Mouse (Mus musculus) hindbrain, embryonic 12.5 days (tissue): ENCODE measurements around the gene Cbx4. TPM values are rescaled to one million over a fixed set of nuclear protein-coding genes. Genes with fewer than 3 reads are reported as not detected.

Source experiments
- ATAC-seq: fragments of 200-750 bp; cut with Nextera tagmentation; 2 replicates; pipeline ENCODE4 v1.8.0; 2017; ENCODE audit warnings: moderate TSS enrichment; ENCODE audit not compliant: low FRiP score
- H3K27ac ChIP-seq: fragments of 300-500 bp; sonication (generic); 2 replicates; pipeline ENCODE4 v1.5.1; 2016; ENCODE audit warnings: mild to moderate bottlenecking
- H3K27me3 ChIP-seq: fragments of 300-500 bp; sonication (generic); 2 replicates; pipeline ENCODE4 v1.6.1; 2016; ENCODE audit warnings: mild to moderate bottlenecking
- H3K36me3 ChIP-seq: fragments of 300-500 bp; sonication (generic); 2 replicates; pipeline ENCODE4 v1.6.1; 2016; ENCODE audit warnings: mild to moderate bottlenecking
- H3K4me1 ChIP-seq: fragments of 300-500 bp; sonication (generic); 2 replicates; pipeline ENCODE4 v1.6.1; 2016
- H3K4me2 ChIP-seq: fragments of 300-500 bp; sonication (generic); replicated peaks from 2 replicates; pipeline ENCODE4 v1.6.1; 2016; ENCODE audit warnings: mild to moderate bottlenecking
- H3K4me3 ChIP-seq: fragments of 300-500 bp; sonication (generic); 2 replicates; pipeline ENCODE4 v1.5.1; 2016; ENCODE audit warnings: mild to moderate bottlenecking
- H3K9ac ChIP-seq: fragments of 300-500 bp; sonication (generic); 2 replicates; pipeline ENCODE4 v1.6.1; 2016; ENCODE audit warnings: mild to moderate bottlenecking, moderate library complexity
- H3K9me3 ChIP-seq: fragments of 300-500 bp; sonication (generic); replicated peaks from 2 replicates; pipeline ENCODE4 v1.6.1; 2016; ENCODE audit warnings: mild to moderate bottlenecking
- WGBS: fragments of 180-500 bp; shearing (Covaris S2); methylation state at CpG from one replicate; pipeline ENCODE4 v1.1.7; 2016; 5-methylcytosine and 5-hydroxymethylcytosine counted together
- polyA plus RNA-seq: library from polyadenylated mRNA; unstranded; fragments of >200 nt; fragmentation: Nextera tagmentation; extraction: Ambion mirVana; gene quantifications from 2 replicates; pipeline ENCODE4 v1.2.1, GENCODE M21; 2016

Gene Cbx4
- polyA plus RNA-seq, 1 experiment from 2014 or later: 13.2 TPM

DNA sequence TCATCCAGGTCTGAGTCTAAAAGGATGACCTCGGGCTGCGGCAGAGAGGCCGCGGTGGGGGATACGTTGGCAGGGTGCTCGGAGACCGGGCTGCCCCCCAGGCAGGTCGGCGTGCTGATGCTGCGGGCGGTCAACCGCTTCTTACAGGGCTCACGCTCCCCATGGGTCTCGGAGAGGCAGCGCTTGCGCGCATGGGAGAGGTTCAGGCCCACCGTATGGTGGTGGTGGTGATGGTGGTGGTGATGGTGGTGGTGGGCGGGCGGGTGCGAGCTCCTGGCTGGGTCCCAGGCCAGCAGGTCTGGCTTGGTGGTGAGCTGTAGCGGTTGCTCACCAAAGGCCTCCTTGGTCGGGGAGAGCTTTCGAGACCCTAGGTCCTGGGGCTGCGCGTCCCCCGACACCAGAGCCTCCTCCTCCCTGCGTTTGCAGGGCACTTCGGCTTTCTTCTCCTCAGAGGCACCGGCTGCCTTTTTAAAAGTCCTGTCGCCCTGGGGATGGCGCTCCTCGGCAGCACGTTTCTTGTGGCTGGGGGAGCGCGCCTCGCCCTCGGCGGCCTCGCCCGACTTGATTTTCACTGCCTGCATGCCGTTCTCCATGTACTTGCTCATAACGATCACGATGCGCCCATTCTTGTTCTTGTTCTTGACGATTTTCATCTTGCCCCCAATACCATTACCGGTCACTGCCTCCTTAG, 4.7 kb downstream of the Cbx4 start:
- 0 out of 2 replicates have a peak overlapping the region, but pooled peaks have one; percentile 15 for H3K9ac ChIP-seq
- peak overlapping the region; percentile 27 for H3K4me2 ChIP-seq
- peaks cover 52% of the 10 kb centered on the region for H3K27me3 ChIP-seq
- WGBS: 11% methylated on average over 44 of the region's 47 CpGs
- no peaks in the 10 kb centered on the region for H3K9me3 ChIP-seq
- no peak for ATAC-seq
- peak overlapping the region; percentile 21 for H3K4me3 ChIP-seq
- peaks cover 68% of the 10 kb centered on the region for H3K4me1 ChIP-seq
- no peak overlapping the region for H3K27ac ChIP-seq
- peaks cover 15% of the 10 kb centered on the region for H3K36me3 ChIP-seq

DNA sequence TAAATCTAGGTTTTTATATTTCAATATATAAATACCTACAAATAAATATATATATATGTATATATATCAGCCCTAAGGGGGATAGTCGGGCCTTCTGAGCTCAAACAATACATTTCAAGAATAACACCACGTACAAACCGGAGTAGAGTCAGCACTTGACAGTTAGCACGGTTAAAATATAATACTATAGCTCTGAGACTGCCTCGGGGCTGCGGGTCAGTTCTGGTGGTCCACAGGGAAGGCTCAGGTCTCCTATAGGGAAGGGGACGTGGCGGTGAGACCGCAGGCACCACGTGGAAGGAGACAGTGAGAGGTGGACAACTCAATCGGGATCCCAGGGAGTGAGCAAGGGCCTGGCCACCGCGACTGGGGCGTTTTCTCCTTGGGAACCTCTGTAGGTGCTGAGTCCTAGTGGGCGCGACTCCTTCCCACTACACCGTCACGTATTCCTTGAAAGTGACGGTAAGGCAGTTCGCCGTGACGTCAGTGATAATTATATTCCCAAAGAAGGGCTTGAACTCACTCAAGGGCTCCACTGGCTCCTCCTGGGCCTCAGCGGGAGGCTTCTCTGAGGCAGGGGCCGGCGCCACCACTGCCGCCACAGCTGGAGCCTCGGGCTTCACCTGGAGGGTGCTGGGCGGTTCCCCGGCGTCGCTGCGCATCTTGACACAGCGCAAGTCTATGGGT, 5.4 kb downstream of the Cbx4 start:
- Histone ChIP-seq H3K4me1 (peaks cover 68% of the 10 kb centered on the region), H3K4me2 (peak overlapping the region; percentile 27), H3K27ac (no peak overlapping the region), H3K9me3 (no peaks in the 10 kb centered on the region), H3K9ac (0 out of 2 replicates have a peak overlapping the region, but pooled peaks have one; percentile 15), H3K36me3 (peaks cover 15% of the 10 kb centered on the region), H3K4me3 (peak overlapping the region; percentile 21), H3K27me3 (peaks cover 52% of the 10 kb centered on the region)
- ATAC-seq: no peak
- WGBS: 22% methylated on average over 33 of the region's 33 CpGs

DNA sequence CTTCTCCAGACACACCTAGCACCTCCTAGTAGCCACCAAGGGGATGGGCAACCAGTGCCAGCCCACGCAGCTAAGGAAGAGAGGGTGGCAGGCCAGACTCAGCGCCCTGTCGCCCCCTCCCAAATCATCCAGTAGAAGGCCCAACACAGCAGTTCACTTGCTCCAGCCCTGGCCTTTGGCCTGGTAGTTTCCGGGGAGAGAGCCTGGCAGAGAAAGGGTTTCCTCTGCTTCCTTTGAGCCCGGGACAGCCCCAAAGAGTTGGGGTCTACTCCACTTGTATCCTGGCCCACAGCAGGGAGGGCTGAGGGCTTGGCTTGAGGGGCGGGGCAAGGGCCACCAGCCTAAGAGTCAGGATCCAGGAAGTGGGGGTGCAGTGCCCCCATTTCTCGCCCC, 6.6 kb downstream of the Cbx4 start:
- Histone ChIP-seq H3K4me1 (peaks cover 64% of the 10 kb centered on the region), H3K4me3 (peak overlapping the region; percentile 7; the same call in 1 of the 2 replicates), H3K36me3 (peaks cover 15% of the 10 kb centered on the region), H3K4me2 (peak overlapping the region; percentile 44), H3K9me3 (no peaks in the 10 kb centered on the region), H3K27me3 (peaks cover 54% of the 10 kb centered on the region), H3K9ac (peak overlapping the region; percentile 57; the same call in 1 of the 2 replicates), H3K27ac (peak overlapping the region; percentile 68)
- ATAC-seq: peak; percentile 3; the same call in 1 of the 2 replicates
- WGBS: 26% methylated on average over 7 of the region's 7 CpGs

DNA sequence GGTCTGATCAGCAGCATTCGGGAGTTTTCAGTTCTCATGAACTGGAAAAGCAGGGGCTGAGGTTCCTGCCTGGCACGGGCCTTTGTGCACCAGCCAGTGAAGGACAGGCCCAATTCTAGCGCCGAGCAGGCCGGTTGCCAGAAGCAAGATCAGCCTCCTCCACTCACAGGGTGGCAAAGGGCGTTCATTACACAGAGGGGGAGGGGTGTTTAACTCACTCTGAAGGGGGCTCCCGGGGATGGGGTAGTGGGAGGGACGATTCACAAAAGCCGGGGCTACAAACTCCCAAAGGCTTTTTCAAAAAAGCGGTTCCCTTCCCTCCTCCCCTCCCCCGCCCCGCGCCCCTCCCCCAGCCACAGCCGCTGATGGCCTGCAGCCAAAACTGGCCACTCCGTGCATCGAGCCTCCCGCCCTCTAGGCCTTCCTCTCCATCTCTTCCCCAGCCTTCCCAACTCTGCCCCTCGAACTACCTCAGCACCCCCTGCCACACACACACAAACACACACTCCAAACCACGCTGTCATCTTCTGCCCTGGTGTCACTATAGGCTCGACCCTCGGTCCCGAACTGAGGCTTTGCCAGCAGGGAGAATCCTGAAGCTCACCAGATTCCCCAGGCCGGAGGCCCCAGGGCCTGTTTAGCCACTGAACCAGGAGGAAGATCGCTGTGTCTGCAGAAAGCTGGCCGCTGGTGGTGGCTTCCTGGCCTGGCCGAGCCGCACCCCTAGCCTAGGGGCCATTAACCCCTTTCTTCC, 7.2 kb downstream of the Cbx4 start:
- no peaks in the 10 kb centered on the region for H3K9me3 ChIP-seq
- peak overlapping the region; percentile 68 for H3K27ac ChIP-seq
- peaks cover 15% of the 10 kb centered on the region for H3K36me3 ChIP-seq
- WGBS: 3% methylated on average over 20 of the region's 27 CpGs
- H3K4me3 ChIP-seq: peak overlapping the region; percentile 7; the same call in 1 of the 2 replicates
- peak overlapping the region; percentile 44 for H3K4me2 ChIP-seq
- H3K27me3 ChIP-seq: peaks cover 58% of the 10 kb centered on the region
- peak; percentile 81 for ATAC-seq
- peak overlapping the region; percentile 57; the same call in 1 of the 2 replicates for H3K9ac ChIP-seq
- H3K4me1 ChIP-seq: peaks cover 58% of the 10 kb centered on the region

DNA sequence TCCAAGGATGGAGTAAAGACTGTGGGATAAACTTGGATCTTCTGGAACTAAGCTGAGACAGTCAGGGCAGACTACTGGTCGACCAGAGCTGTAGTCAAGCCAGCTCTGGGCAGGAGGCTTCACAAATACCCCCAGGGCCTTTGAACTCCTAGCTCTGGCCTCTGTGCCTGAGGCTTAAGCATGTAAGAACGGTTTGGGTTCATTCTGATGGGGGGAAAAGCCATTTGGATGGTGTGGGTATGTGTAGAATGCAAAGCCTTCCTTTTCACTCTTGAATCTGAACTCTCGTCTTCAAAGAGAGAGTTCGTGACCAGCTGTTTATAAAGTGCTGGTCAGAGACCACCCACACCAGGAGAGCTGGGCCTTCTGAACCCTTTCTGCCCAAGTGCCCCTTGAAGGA, 8.3 kb downstream of the Cbx4 start:
- no peak for ATAC-seq
- Histone ChIP-seq H3K9ac (no peak overlapping the region), H3K4me3 (no peak overlapping the region), H3K4me2 (no peak overlapping the region), H3K4me1 (peaks cover 47% of the 10 kb centered on the region), H3K9me3 (no peaks in the 10 kb centered on the region), H3K27ac (no peak overlapping the region), H3K36me3 (peaks cover 15% of the 10 kb centered on the region), H3K27me3 (peaks cover 51% of the 10 kb centered on the region)
- WGBS: 78% methylated on average over 4 of the region's 4 CpGs

DNA sequence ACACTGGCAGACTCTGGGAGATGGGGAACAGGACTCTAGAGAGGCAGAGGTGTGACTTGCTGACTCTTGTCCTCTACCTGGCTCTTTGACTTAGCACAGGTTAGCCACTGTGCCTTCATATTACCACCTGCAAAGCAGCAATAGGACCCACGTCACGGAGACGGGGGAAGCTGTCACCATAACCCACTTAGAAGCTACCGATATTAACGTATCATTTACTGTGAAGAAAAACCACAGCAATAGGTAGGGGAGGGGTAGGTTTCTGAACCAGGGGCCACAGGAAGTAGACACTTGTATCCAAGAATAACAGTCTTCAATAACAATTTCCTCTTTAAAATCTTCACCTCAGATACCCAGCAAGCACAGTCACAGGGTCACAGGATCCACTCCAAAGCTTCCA, 10.2 kb downstream of the Cbx4 start:
- Histone ChIP-seq H3K9ac (no peak overlapping the region), H3K4me2 (no peak overlapping the region), H3K27ac (no peak overlapping the region), H3K36me3 (peaks cover 1% of the 10 kb centered on the region), H3K4me1 (peaks cover 27% of the 10 kb centered on the region), H3K27me3 (peaks cover 40% of the 10 kb centered on the region), H3K4me3 (no peak overlapping the region), H3K9me3 (no peaks in the 10 kb centered on the region)
- ATAC-seq: no peak
- WGBS: 94% methylated on average over 5 of the region's 5 CpGs

DNA sequence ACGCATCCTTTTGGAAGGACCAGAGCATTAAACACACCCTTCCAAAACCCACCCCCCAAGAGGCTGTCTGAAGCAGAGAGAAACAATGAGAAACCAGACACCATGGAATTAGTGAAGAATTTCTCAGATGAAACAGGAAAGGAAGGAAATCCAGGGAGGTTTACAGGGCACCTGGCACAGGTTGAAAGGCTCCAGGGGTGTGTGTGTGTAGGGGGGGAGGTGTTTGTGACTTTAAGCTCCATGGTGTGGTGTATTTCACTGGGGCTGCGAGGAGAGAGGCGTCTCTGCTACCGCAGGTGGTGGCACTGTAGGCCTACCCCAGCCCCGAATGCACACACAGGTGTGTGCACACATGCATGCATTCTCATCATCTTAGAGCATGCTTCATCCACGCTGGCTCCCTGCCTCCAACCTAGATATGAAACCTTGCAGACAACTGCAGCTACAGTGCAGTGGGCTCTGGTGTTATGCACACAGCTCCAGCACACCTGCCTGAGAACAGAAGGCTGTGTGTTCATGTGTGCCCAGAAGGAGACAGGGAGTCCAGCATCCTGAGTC, 12.1 kb downstream of the Cbx4 start:
- H3K9me3 ChIP-seq: 0 out of 2 replicates have a peak, but pooled peaks cover 4% of the 10 kb centered on the region
- no peak for ATAC-seq

DNA sequence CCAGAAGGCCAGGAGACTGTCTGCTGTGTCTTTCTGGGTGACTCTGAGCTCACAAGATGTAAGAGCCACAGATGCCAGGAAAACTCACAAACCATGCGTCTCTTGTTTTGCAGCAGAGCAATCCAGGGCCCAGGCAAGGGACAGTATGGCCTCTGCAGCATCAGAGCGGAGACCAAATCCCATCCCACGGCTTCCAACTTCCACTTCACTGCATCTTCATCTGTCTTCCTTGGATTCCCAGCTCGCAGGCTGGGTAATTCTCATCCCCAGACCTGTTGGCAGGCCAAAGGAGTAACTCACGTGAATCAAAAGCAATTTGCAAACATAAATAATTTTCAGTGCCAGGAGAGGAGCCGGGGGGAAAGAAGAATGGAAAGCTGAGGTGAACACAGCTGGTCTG, 13.0 kb downstream of the Cbx4 start:
- H3K4me1 ChIP-seq: peaks cover 2% of the 10 kb centered on the region
- no peak overlapping the region for H3K27ac ChIP-seq
- no peak overlapping the region for H3K4me2 ChIP-seq
- ATAC-seq: no peak
- 0 out of 2 replicates have a peak, but pooled peaks cover 4% of the 10 kb centered on the region for H3K9me3 ChIP-seq
- no peak overlapping the region for H3K9ac ChIP-seq
- 71% methylated on average over 6 of the region's 6 CpGs for WGBS
- no peak overlapping the region for H3K4me3 ChIP-seq
- peaks cover 22% of the 10 kb centered on the region for H3K27me3 ChIP-seq
- H3K36me3 ChIP-seq: no peaks in the 10 kb centered on the region

More for the DNA sequence above, 12.1 kb downstream of the Cbx4 start:
- Histone ChIP-seq H3K36me3 (no peaks in the 10 kb centered on the region), H3K27me3 (peaks cover 24% of the 10 kb centered on the region), H3K27ac (no peak overlapping the region), H3K4me1 (peaks cover 12% of the 10 kb centered on the region), H3K9ac (no peak overlapping the region), H3K4me2 (no peak overlapping the region), H3K4me3 (no peak overlapping the region)
- WGBS: 67% methylated on average over 6 of the region's 6 CpGs

DNA sequence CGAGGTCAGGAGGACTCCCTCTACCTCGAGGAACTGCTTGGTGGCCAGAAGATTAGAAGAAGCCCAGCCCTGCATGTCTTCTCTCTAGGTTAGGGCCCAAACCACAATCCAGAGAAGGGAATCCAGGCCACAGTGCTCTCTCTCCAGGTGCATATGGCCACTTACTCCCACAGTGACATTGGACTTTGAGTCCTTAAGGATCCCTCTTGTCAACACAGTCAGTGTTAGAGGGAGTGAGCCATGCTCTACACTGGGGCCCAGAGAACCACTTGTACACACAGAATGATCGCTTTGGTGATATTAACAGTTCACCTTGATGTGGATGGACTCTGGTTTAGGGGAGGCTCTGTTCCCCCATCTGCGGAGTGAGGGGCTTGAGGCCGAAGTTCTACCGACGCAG, 13.8 kb downstream of the Cbx4 start:
- no peak overlapping the region for H3K9ac ChIP-seq
- H3K27ac ChIP-seq: no peak overlapping the region
- no peaks in the 10 kb centered on the region for H3K36me3 ChIP-seq
- 88% methylated on average over 7 of the region's 7 CpGs for WGBS
- 0 out of 2 replicates have a peak, but pooled peaks cover 4% of the 10 kb centered on the region for H3K9me3 ChIP-seq
- no peaks in the 10 kb centered on the region; the same call in 1 of the 2 replicates for H3K4me1 ChIP-seq
- H3K27me3 ChIP-seq: peaks cover 21% of the 10 kb centered on the region
- no peak overlapping the region for H3K4me2 ChIP-seq
- no peak for ATAC-seq
- H3K4me3 ChIP-seq: no peak overlapping the region

DNA sequence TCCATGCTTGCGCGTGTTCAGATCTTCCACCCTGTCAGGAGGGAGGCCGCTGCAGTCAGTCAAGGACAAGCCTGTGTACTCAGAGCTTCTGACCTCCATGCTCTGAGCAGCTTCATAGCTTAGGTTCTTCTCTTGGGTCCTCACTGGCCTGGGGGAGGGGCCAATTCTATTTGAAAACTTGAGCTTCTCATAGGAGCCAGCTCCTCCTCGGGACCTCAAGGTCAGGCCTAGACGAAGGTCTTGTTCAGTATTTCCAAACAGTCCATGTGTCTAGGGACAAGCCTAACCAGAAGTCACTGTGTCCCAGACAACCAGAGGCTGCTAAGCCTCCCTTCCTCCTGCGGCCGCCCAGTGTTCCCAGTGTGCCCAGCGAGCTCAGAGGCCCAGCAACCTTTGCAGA, 19.2 kb downstream of the Cbx4 start:
- no peak overlapping the region for H3K4me2 ChIP-seq
- no peak overlapping the region for H3K4me3 ChIP-seq
- H3K36me3 ChIP-seq: no peaks in the 10 kb centered on the region
- H3K27ac ChIP-seq: no peak overlapping the region
- WGBS: 78% methylated on average over 8 of the region's 8 CpGs
- no peak for ATAC-seq
- no peaks in the 10 kb centered on the region for H3K4me1 ChIP-seq
- 0 out of 2 replicates have a peak, but pooled peaks cover 4% of the 10 kb centered on the region for H3K9me3 ChIP-seq
- no peak overlapping the region for H3K9ac ChIP-seq
- H3K27me3 ChIP-seq: peaks cover 32% of the 10 kb centered on the region

DNA sequence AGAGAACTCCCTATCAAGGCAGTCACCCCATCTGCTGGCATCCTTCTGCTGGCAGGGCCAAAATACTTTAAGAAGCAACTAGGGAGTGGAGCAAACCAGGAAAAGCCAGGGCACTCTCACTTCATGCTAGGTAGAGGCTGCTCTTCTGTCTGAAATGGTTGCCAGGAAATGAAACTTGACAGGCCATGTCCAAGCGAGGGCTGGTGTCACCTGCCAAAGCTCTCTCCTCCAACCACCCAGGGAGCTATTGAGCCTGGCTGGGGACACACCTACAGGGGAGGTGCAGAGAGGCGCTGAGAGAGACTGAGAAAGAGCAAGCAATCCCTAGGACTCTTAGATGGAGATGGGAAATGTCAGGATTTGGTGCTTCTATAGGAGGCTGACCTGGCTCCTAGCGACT, 26.8 kb downstream of the Cbx4 start:
- Histone ChIP-seq H3K4me1 (peaks cover 42% of the 10 kb centered on the region), H3K4me3 (no peak overlapping the region), H3K9me3 (no peaks in the 10 kb centered on the region), H3K9ac (no peak overlapping the region), H3K4me2 (no peak overlapping the region), H3K27ac (no peak overlapping the region), H3K36me3 (no peaks in the 10 kb centered on the region), H3K27me3 (peaks cover 83% of the 10 kb centered on the region)
- no peak for ATAC-seq
- WGBS: 6% methylated on average over 3 of the region's 3 CpGs
